Mouse (Mus musculus) heart, postnatal 10 days (tissue): ENCODE measurements around the gene 5031439G07Rik. TPM values are rescaled to one million over a fixed set of nuclear protein-coding genes. Genes with fewer than 3 reads are reported as not detected.

ENCODE experiments used
- microRNA-seq, 2 experiments: library from miRNA; unstranded; fragments of <30 nt; microRNA quantifications; one replicate each; pipeline ENCODE4 v1.2.0; 2022
- total RNA-seq, 2 experiments: library from RNA; stranded (reverse); gene quantifications; 2 replicates each; pipeline ENCODE4 v1.2.3; 2021

The 5031439G07Rik gene
- total RNA-seq, 2 experiments from 2014 or later, result 22.1 to 25.2 TPM

Small RNAs within 50 kb of the gene (microRNA-seq; reads per million reads assigned to microRNA genes)
- gene Mir1249, result 41.7 to 99.1 reads per million in 2 experiments

Other genes with a start within 250 kb of the 5031439G07Rik start
- gene Phf21b, start 132.5 kb downstream of the 5031439G07Rik start, total RNA-seq, result 1 to 10 TPM; 2.0 to 2.9 TPM
- under 1 TPM; 0.22 TPM for gene Gm29666, start 68.5 kb downstream of the 5031439G07Rik start, total RNA-seq
- gene Nup50, start 65.1 kb downstream of the 5031439G07Rik start, total RNA-seq, result 10 to 100 TPM; 21.2 to 21.9 TPM
- gene Upk3a, start 28.6 kb upstream of the 5031439G07Rik start, total RNA-seq, result not detected
- gene Fam118a, start 40.4 kb upstream of the 5031439G07Rik start, total RNA-seq, result 10 to 100 TPM; 10.1 to 10.8 TPM
- gene Smc1b, start 143.4 kb upstream of the 5031439G07Rik start, total RNA-seq, result under 1 TPM in 1 of 2 experiments, not detected in 1; 0.07 TPM
- gene Ribc2, start 143.5 kb upstream of the 5031439G07Rik start, total RNA-seq, result not detected
- 10 to 100 TPM; 76.2 to 79.6 TPM for gene Fbln1, start 217.4 kb upstream of the 5031439G07Rik start, total RNA-seq